Mouse (Mus musculus) ES-Bruce4 (cell line): ENCODE results near the gene Bcl9l.

Experiments used
- CTCF ChIP-seq: IDR thresholded peaks from one replicate; pipeline ENCODE4 v1.8.1; 2011; ENCODE audit warnings: low read depth, low read length
- POLR2A ChIP-seq: IDR thresholded peaks from one replicate; pipeline ENCODE4 v1.8.1; 2011; ENCODE audit warnings: low read length; ENCODE audit not compliant: insufficient read depth

DNA sequence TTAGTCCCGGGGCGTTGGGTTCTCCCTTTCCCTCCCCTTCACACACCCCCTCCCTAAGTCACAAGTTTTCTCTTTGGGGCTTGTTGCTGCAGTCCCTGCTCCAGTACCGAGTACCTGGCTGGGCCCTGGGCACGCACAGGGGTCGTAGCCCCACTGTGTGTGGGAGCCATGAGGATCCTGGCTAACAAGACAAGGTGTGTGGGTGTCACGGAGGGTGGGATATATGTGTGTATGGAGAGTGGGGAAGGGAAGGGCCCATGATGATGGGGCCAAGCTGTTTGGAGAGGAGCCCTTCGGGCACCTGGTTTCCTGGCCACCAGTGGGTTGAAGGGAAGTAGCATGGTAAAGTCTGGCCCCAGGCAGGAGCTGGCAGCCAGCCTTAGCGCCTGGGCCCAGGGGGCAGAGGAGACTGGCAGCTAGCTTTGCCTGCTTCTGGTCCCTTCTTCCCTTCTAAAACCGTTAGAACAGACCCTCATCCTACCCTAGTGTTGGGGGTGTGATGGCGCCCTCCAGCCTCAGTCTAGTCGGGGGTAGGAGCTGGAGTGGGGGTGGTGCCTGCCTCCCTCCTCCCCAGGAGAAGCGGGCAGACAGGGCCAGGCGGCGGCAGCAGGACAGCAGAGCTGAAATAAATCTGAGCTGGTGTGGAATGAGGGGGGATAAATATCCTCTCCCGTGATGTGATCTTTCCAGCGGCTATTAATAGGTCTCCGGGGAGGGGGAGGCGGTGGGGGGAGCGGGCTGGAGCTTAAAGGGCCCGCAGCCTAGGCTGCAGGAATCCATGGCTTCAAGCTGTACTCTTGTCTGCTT is 16.9 kb downstream of the Bcl9l start:
- TF ChIP-seq CTCF: no peak
- TF ChIP-seq POLR2A: no peak
